Mouse (Mus musculus) megakaryocyte, embryonic 14.5 days (primary cell): Measurements from ENCODE around the gene Phactr1.

ENCODE experiments used
- FLI1 ChIP-seq: IDR thresholded peaks from 2 replicates; pipeline ENCODE4 v1.6.1; 2012; ENCODE audit warnings: low read length, inconsistent platforms, mixed read lengths
- GATA1 ChIP-seq: IDR thresholded peaks from 3 replicates; pipeline ENCODE4 v1.6.1; 2012; ENCODE audit warnings: mixed read lengths, low read length, inconsistent platforms, borderline replicate concordance

GRCm38 (mm10) chr13:43005131-43005579 is 324.7 kb downstream of the Phactr1 start:
- TF ChIP-seq GATA1 (no peak), FLI1 (no peak)
